Mouse (Mus musculus) erythroid progenitor cell, adult 5-6 weeks (primary cell): ENCODE measurements at regions not wholly inside any gene's neighbourhood (a gene's known extent, or its start where the extent isn't known, plus 50 kb on each side); places are given as distances from the start of the nearest gene placed in this dataset.
"Not testable (repeated sequence)": the region's sequence is repeated elsewhere in the genome, so short reads cannot be mapped to it uniquely, and the experiment has no call there.

Experiments used
- ATAC-seq: replicated peaks from 2 replicates; pipeline ENCODE4 v1.8.0; 2016; ENCODE audit warnings: moderate number of reproducible peaks, mild to moderate bottlenecking, moderate TSS enrichment, inconsistent platforms; ENCODE audit not compliant: poor library complexity, low FRiP score, severe bottlenecking

GRCm38 (mm10) chr13:19300320-19301011, 95.1 kb downstream of the Stard3nl start:
- ATAC-seq, result not testable (repeated sequence)

DNA sequence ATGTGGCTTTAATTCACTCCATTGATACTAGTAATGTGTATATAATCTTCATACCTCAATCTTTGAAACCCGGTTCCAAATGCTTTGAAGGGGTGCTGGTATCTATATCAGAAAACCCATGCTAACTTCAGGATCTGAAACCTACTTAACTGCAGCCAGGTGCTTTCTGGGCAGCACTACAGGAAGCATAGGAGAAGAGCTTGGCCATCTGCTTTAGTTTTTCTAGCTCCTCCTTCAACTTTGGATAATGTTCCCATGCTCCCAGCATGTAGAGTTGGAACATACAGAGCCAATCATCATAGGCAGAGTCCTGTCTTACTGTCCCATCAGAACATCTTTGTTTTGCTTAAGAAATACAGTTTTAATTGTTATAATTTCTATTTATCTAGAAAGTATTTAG, 99.3 kb downstream of the Stard3nl start:
- no peak for ATAC-seq

- ATAC-seq, result no peak
Measured at GRCm38 (mm10) chr13:19293041-19293440, 102.6 kb downstream of the Stard3nl start.

GRCm38 (mm10) chr13:19283161-19283560, 112.4 kb downstream of the Stard3nl start:
- ATAC-seq, result no peak

- not testable (repeated sequence) for ATAC-seq
Measured at GRCm38 (mm10) chr13:19272548-19273295, 122.9 kb downstream of the Stard3nl start.

- ATAC-seq, result not testable (repeated sequence)
Measured at GRCm38 (mm10) chr13:19264996-19265395, 130.6 kb downstream of the Stard3nl start.

GRCm38 (mm10) chr13:19246558-19246957, 149.0 kb downstream of the Stard3nl start:
- ATAC-seq, result not testable (repeated sequence)

DNA sequence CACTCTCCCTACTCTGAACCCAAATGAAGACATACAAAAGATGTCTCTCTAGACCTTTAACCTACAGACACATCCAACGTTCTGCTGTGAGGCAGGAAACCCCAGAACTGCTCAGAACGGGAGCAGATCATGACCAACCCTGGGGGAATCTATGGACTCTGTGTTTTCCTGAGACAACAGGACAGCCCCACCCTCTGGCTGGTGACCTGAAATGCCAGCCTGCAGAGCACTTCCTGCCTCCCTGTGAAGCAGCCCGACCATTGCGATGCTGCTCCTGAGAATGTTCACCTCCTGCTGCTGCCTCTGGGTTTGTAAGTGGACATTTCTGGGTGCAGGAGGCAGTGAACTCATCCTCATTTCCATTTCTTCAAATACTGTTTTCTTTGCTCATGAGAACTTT, 153.0 kb downstream of the Stard3nl start:
- peak; percentile 34; the same call in 1 of the 2 replicates for ATAC-seq

DNA sequence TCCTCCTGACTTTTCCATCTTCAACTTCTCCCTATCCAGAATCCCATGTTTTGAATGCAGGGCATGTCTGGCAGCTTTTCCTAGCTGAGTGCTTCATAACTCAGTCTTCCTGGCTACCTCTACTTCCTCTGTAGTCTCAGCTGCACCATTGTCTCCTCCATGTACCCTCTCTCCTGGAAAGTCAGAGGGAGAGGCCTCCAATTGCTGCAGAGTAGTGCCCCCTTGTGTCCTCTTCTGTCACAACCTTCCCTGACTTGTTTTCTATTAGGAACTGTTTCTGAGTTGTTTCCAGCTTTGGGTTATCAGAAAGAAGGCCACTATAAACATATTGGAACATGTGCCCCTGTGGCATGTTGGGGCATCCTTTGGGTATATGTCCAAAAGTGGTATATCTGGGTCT, 159.3 kb downstream of the Stard3nl start:
- peak; percentile 77 for ATAC-seq

- no peak for ATAC-seq
Measured at GRCm38 (mm10) chr13:19234700-19235374, 160.8 kb downstream of the Stard3nl start.

DNA sequence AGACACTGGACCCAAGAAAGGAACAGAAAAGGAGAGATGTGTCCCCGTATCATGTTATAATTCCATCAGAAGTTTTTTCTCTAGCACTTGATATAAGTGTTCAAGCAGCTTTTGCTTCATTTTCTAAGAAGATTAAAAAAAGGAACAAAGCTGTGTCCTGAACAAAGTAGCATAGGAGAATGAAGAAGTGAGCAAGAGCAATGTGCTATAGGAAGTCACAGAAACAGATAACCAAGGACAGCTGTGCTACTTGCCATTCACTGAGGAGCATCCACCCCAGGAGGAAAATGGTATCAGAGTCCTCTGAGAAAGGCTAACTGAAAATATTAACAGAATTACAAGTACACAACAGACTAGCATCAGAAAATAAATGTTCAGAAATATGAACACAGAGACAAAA, 175.6 kb downstream of the Stard3nl start:
- not testable (repeated sequence) for ATAC-seq

- not testable (repeated sequence) for ATAC-seq
Measured at GRCm38 (mm10) chr13:19219383-19219991, 176.1 kb downstream of the Stard3nl start.

GRCm38 (mm10) chr13:19204669-19205068, 190.9 kb downstream of the Stard3nl start:
- no peak for ATAC-seq

DNA sequence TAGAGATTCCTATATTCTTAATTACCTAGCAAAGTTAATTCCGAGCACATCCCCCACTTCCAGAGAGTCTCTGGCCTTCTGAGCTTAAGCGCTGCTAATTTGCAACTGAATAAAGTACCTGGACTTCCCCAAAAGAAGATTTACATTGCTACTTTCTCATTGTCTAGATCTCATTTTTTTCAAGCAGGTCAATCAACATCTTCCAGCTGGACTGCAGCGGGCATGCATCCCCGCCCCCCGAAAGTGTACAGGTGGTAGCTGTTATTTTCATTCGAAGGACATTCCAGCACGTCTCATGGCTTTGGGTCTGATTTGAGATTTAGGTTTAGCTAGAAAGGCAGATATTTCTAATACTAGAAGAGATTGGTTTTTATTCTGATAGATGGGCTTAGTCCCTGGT, 193.3 kb downstream of the Stard3nl start:
- ATAC-seq, result not testable (repeated sequence)
